Mouse (Mus musculus): ENCODE measurements around the gene Psmb7. TPM values are rescaled to one million over a fixed set of nuclear protein-coding genes. Genes with fewer than 3 reads are reported as not detected.
A peak's percentile ranks its signal among the peaks of the same experiment; 100 is the strongest.

The Psmb7 gene
- polyA plus RNA-seq, 1 experiment from 2014 or later, result 162 TPM

- H3K9me3 ChIP-seq (ENCODE audit: control insufficient read depth, low read length), result no peaks in the 10 kb centered on the region
- TF ChIP-seq CTCF (IDR thresholded peaks at IDR 0.05; ENCODE audit: low read depth) (no peak), EP300 (optimal IDR thresholded peaks at IDR 0.05) (no peak)
- no peaks in the 10 kb centered on the region for H3K4me1 ChIP-seq (replicated peaks; ENCODE audit: control insufficient read depth, insufficient read depth)
- H3K4me3 ChIP-seq (ENCODE audit: low read depth, low read length), result no peak overlapping the region
- no peak overlapping the region for H3K4me2 ChIP-seq (replicated peaks; ENCODE audit: low read depth)
- no peaks in the 10 kb centered on the region for H3K27me3 ChIP-seq (ENCODE audit: control insufficient read depth, insufficient read depth, low read length)
- H3K27ac ChIP-seq (replicated peaks), result no peak overlapping the region
- DNase-seq (ENCODE audit: low spot score) (no peak), ATAC-seq (ENCODE audit: low FRiP score, low TSS enrichment) (no peak)
- peaks cover 18% of the 10 kb centered on the region; the same call in 1 of the 2 replicates for H3K36me3 ChIP-seq (ENCODE audit: control insufficient read depth, insufficient read depth, low read length)
- H3K9ac ChIP-seq (ENCODE audit: low read length), result no peak overlapping the region
- WGBS, result 89% methylated on average over 23 of the region's 23 CpGs
Observed at GRCm38 (mm10) chr2:38571971-38572601, 71.8 kb downstream of the Psmb7 start.

GRCm38 (mm10) chr2:38562596-38562995 lies 81.3 kb downstream of the Psmb7 start:
- H3K4me1 ChIP-seq (replicated peaks; ENCODE audit: control insufficient read depth, insufficient read depth), result no peaks in the 10 kb centered on the region
- WGBS, result 91% methylated on average over 4 of the region's 4 CpGs
- ATAC-seq (ENCODE audit: low FRiP score, low TSS enrichment) (no peak), DNase-seq (ENCODE audit: low spot score) (no peak)
- no peak overlapping the region for H3K9ac ChIP-seq (ENCODE audit: low read length)
- H3K27me3 ChIP-seq (ENCODE audit: control insufficient read depth, insufficient read depth, low read length), result no peaks in the 10 kb centered on the region
- no peak overlapping the region for H3K4me3 ChIP-seq (ENCODE audit: low read depth, low read length)
- TF ChIP-seq EP300 (optimal IDR thresholded peaks at IDR 0.05) (no peak), CTCF (IDR thresholded peaks at IDR 0.05; ENCODE audit: low read depth) (no peak)
- H3K36me3 ChIP-seq (ENCODE audit: control insufficient read depth, insufficient read depth, low read length), result peaks cover 9% of the 10 kb centered on the region; the same call in 1 of the 2 replicates
- no peak overlapping the region for H3K27ac ChIP-seq (replicated peaks)
- H3K9me3 ChIP-seq (ENCODE audit: control insufficient read depth, low read length), result no peaks in the 10 kb centered on the region
- H3K4me2 ChIP-seq (replicated peaks; ENCODE audit: low read depth), result no peak overlapping the region

GRCm38 (mm10) chr2:38560296-38561227 lies 83.3 kb downstream of the Psmb7 start:
- TF ChIP-seq CTCF (IDR thresholded peaks at IDR 0.05; ENCODE audit: low read depth) (no peak), EP300 (optimal IDR thresholded peaks at IDR 0.05) (no peak)
- 77% methylated on average over 17 of the region's 17 CpGs for WGBS
- Histone ChIP-seq H3K36me3 (ENCODE audit: control insufficient read depth, insufficient read depth, low read length) (peaks cover 9% of the 10 kb centered on the region; the same call in 1 of the 2 replicates), H3K4me2 (replicated peaks; ENCODE audit: low read depth) (no peak overlapping the region), H3K9me3 (ENCODE audit: control insufficient read depth, low read length) (no peaks in the 10 kb centered on the region), H3K4me1 (replicated peaks; ENCODE audit: control insufficient read depth, insufficient read depth) (no peaks in the 10 kb centered on the region), H3K9ac (ENCODE audit: low read length) (no peak overlapping the region), H3K27ac (replicated peaks) (no peak overlapping the region), H3K27me3 (ENCODE audit: control insufficient read depth, insufficient read depth, low read length) (no peaks in the 10 kb centered on the region), H3K4me3 (ENCODE audit: low read depth, low read length) (no peak overlapping the region)
- ATAC-seq (ENCODE audit: low FRiP score, low TSS enrichment), result 0 out of 2 replicates have a peak, but pooled peaks have one; percentile 24
- DNase-seq (ENCODE audit: low spot score), result no peak

- H3K27me3 ChIP-seq (ENCODE audit: control insufficient read depth, insufficient read depth, low read length), result no peaks in the 10 kb centered on the region
- no peaks in the 10 kb centered on the region for H3K4me1 ChIP-seq (replicated peaks; ENCODE audit: control insufficient read depth, insufficient read depth)
- no peak for DNase-seq (ENCODE audit: low spot score)
- no peaks in the 10 kb centered on the region for H3K9me3 ChIP-seq (ENCODE audit: control insufficient read depth, low read length)
- no peak for ATAC-seq (ENCODE audit: low FRiP score, low TSS enrichment)
- peaks cover 7% of the 10 kb centered on the region; the same call in 1 of the 2 replicates for H3K36me3 ChIP-seq (ENCODE audit: control insufficient read depth, insufficient read depth, low read length)
- H3K4me3 ChIP-seq (ENCODE audit: low read depth, low read length), result no peak overlapping the region
- no peak overlapping the region for H3K9ac ChIP-seq (ENCODE audit: low read length)
- no peak overlapping the region for H3K27ac ChIP-seq (replicated peaks)
- TF ChIP-seq EP300 (optimal IDR thresholded peaks at IDR 0.05) (no peak), CTCF (IDR thresholded peaks at IDR 0.05; ENCODE audit: low read depth) (no peak)
- H3K4me2 ChIP-seq (replicated peaks; ENCODE audit: low read depth), result no peak overlapping the region
- 88% methylated on average over 3 of the region's 3 CpGs for WGBS
Observed at GRCm38 (mm10) chr2:38556721-38557120, 87.2 kb downstream of the Psmb7 start.

- 87% methylated on average over 4 of the region's 4 CpGs for WGBS
- no peaks in the 10 kb centered on the region for H3K27me3 ChIP-seq (ENCODE audit: control insufficient read depth, insufficient read depth, low read length)
- H3K36me3 ChIP-seq (ENCODE audit: control insufficient read depth, insufficient read depth, low read length), result peaks cover 12% of the 10 kb centered on the region; the same call in 1 of the 2 replicates
- no peak for DNase-seq (ENCODE audit: low spot score)
- H3K9me3 ChIP-seq (ENCODE audit: control insufficient read depth, low read length), result no peaks in the 10 kb centered on the region
- H3K4me2 ChIP-seq (replicated peaks; ENCODE audit: low read depth), result no peak overlapping the region
- no peak overlapping the region for H3K27ac ChIP-seq (replicated peaks)
- H3K4me3 ChIP-seq (ENCODE audit: low read depth, low read length), result no peak overlapping the region
- TF ChIP-seq CTCF (IDR thresholded peaks at IDR 0.05; ENCODE audit: low read depth) (no peak), EP300 (optimal IDR thresholded peaks at IDR 0.05) (no peak)
- no peak for ATAC-seq (ENCODE audit: low FRiP score, low TSS enrichment)
- H3K9ac ChIP-seq (ENCODE audit: low read length), result no peak overlapping the region
- no peaks in the 10 kb centered on the region for H3K4me1 ChIP-seq (replicated peaks; ENCODE audit: control insufficient read depth, insufficient read depth)
Observed at GRCm38 (mm10) chr2:38555659-38556058, 88.2 kb downstream of the Psmb7 start.
